Mouse (Mus musculus) CH12.LX (cell line): ENCODE data around the gene C130074G19Rik. TPM values are rescaled to one million over a fixed set of nuclear protein-coding genes. Genes with fewer than 3 reads are reported as not detected.

Experiments used
- DNase-seq: peaks from one replicate; pipeline ENCODE4 v3.0.0-alpha.2; 2013; ENCODE audit errors: extremely low read depth
- H3K27ac ChIP-seq: 2 replicates; pipeline ENCODE4 v1.5.1; 2012; ENCODE audit warnings: low read depth, mild to moderate bottlenecking, control low read depth, moderate library complexity; ENCODE audit not compliant: insufficient read depth
- H3K27me3 ChIP-seq: replicated peaks from 2 replicates; pipeline ENCODE3; 2012; ENCODE audit warnings: inconsistent platforms
- H3K36me3 ChIP-seq, 2 experiments: replicated peaks in 1 of 2; 2 replicates each; pipeline versions ENCODE3 to v1.6.1; 2012; ENCODE audit warnings: inconsistent platforms in 1 of 2, low read length in 1 of 2, mild to moderate bottlenecking in 1 of 2, mixed read lengths in 1 of 2, moderate library complexity in 1 of 2; ENCODE audit not compliant: control insufficient read depth in 1 of 2, insufficient read depth in 1 of 2
- H3K4me1 ChIP-seq, 2 experiments: 2 replicates each; pipeline ENCODE4 v1.6.1; 2012; ENCODE audit warnings: inconsistent platforms in 1 of 2, moderate library complexity in 1 of 2; ENCODE audit not compliant: insufficient read depth in 2 of 2, control insufficient read depth in 1 of 2
- H3K4me2 ChIP-seq: 2 replicates; pipeline ENCODE4 v1.6.1; 2012; ENCODE audit warnings: low read depth, mild to moderate bottlenecking, control low read depth; ENCODE audit not compliant: poor library complexity, insufficient read depth, severe bottlenecking
- H3K4me3 ChIP-seq, 3 experiments: fragments of 150-350 bp in 1 of 3; sonication (generic) in 1 of 3; replicated peaks in 1 of 3; 2 replicates each; pipeline versions ENCODE3 to v1.5.1; 2011 to 2012; ENCODE audit warnings: low read depth in 2 of 3, low read length in 2 of 3, mild to moderate bottlenecking in 2 of 3, moderate library complexity in 2 of 3, control low read depth in 1 of 3, improper control_type of control experiment in 1 of 3, inconsistent platforms in 1 of 3, mixed read lengths in 1 of 3; ENCODE audit not compliant: poor library complexity in 1 of 3
- H3K79me2 ChIP-seq: replicated peaks from 2 replicates; pipeline ENCODE4 v1.6.1; 2012; ENCODE audit warnings: mild to moderate bottlenecking, moderate library complexity; ENCODE audit not compliant: control insufficient read depth, poor library complexity, insufficient read depth, severe bottlenecking; ENCODE audit errors: extremely low read depth
- H3K9ac ChIP-seq: 2 replicates; pipeline ENCODE4 v1.6.1; 2012; ENCODE audit warnings: low read depth, mild to moderate bottlenecking, control low read depth, moderate library complexity; ENCODE audit not compliant: insufficient read depth
- H3K9me3 ChIP-seq: replicated peaks from 2 replicates; pipeline ENCODE3; 2012; ENCODE audit warnings: low read length, inconsistent platforms, mixed read lengths
- CHD1 ChIP-seq: IDR thresholded peaks from 2 replicates; pipeline ENCODE4 v1.6.1; 2012; ENCODE audit warnings: low read depth, low read length, improper control_type of control experiment, inconsistent platforms
- CTCF ChIP-seq, 2 experiments: IDR thresholded peaks in 1 of 2; conservative IDR thresholded peaks in 1 of 2; 2 replicates each; pipeline ENCODE4 v1.5.1; 2011 to 2012; ENCODE audit warnings: low read depth in 2 of 2, low read length in 2 of 2, improper control_type of control experiment in 1 of 2, inconsistent platforms in 1 of 2, mild to moderate bottlenecking in 1 of 2, moderate library complexity in 1 of 2
- EP300 ChIP-seq: IDR thresholded peaks from 2 replicates; pipeline ENCODE4 v1.6.1; 2011; ENCODE audit warnings: low read length, improper control_type of control experiment
- ETS1 ChIP-seq: conservative IDR thresholded peaks from 2 replicates; pipeline ENCODE4 v1.6.1; 2012; ENCODE audit warnings: low read depth, mild to moderate bottlenecking, inconsistent platforms, low read length, improper control_type of control experiment, moderate library complexity
- IRF4 ChIP-seq: IDR thresholded peaks from 2 replicates; pipeline ENCODE4 v1.6.1; 2014; ENCODE audit warnings: low read depth, mild to moderate bottlenecking, inconsistent platforms, low read length, improper control_type of control experiment
- JUN ChIP-seq: IDR thresholded peaks from 2 replicates; pipeline ENCODE4 v1.6.1; 2011; ENCODE audit warnings: low read depth, mild to moderate bottlenecking, low read length, improper control_type of control experiment, moderate library complexity; ENCODE audit not compliant: insufficient read depth
- JUND ChIP-seq: conservative IDR thresholded peaks from 2 replicates; pipeline ENCODE4 v1.6.1; 2011; ENCODE audit warnings: low read depth, low read length, improper control_type of control experiment
- KAT2A ChIP-seq: IDR thresholded peaks from 2 replicates; pipeline ENCODE4 v1.6.1; 2012; ENCODE audit warnings: low read length, improper control_type of control experiment, inconsistent platforms; ENCODE audit not compliant: insufficient replicate concordance
- MAX ChIP-seq: IDR thresholded peaks from 2 replicates; pipeline ENCODE4 v1.6.1; 2011; ENCODE audit warnings: low read length, improper control_type of control experiment
- MEF2A ChIP-seq: IDR thresholded peaks from 2 replicates; pipeline ENCODE4 v1.6.1; 2014; ENCODE audit warnings: low read depth, mild to moderate bottlenecking, inconsistent platforms, low read length, improper control_type of control experiment, borderline replicate concordance
- PAX5 ChIP-seq: IDR thresholded peaks from 2 replicates; pipeline ENCODE4 v1.6.1; 2012; ENCODE audit warnings: low read length, inconsistent platforms, mixed read lengths
- RAD21 ChIP-seq: IDR thresholded peaks from 2 replicates; pipeline ENCODE4 v1.6.1; 2011; ENCODE audit warnings: low read depth, mild to moderate bottlenecking, low read length, improper control_type of control experiment, moderate library complexity
- RCOR1 ChIP-seq: conservative IDR thresholded peaks from 2 replicates; pipeline ENCODE4 v1.6.1; 2012; ENCODE audit warnings: low read depth, mild to moderate bottlenecking, inconsistent platforms, low read length, improper control_type of control experiment
- SIN3A ChIP-seq: IDR thresholded peaks from 2 replicates; pipeline ENCODE4 v1.6.1; 2012; ENCODE audit warnings: low read length, improper control_type of control experiment, inconsistent platforms
- TCF12 ChIP-seq: IDR thresholded peaks from 2 replicates; pipeline ENCODE4 v1.6.1; 2014; ENCODE audit warnings: low read depth, mild to moderate bottlenecking, inconsistent platforms, low read length, improper control_type of control experiment
- USF2 ChIP-seq: conservative IDR thresholded peaks from 2 replicates; pipeline ENCODE4 v1.6.1; 2011; ENCODE audit warnings: low read depth, low read length, improper control_type of control experiment
- ZMIZ1 ChIP-seq: IDR thresholded peaks from 2 replicates; pipeline ENCODE4 v1.6.1; 2012; ENCODE audit warnings: low read depth, mild to moderate bottlenecking, inconsistent platforms, low read length, improper control_type of control experiment
- ZNF384 ChIP-seq: IDR thresholded peaks from 2 replicates; pipeline ENCODE4 v1.6.1; 2012; ENCODE audit warnings: low read depth, low read length, improper control_type of control experiment, inconsistent platforms
- dilution Hi-C: fragments of 300-500 bp; cut with MboI; formaldehyde crosslinking; loops from 2 replicates; pipeline ENCODE4 v1.14.3; 2020; ENCODE audit warnings: low sequenced_read_pairs; ENCODE audit not compliant: extremely low pct_unique_long_range_greater_than_20kb, extremely low pct_ligation_motif_present
- in situ Hi-C: fragments of 300-500 bp; cut with MboI; formaldehyde crosslinking; loops from 3 replicates; pipeline ENCODE4 v1.14.3; 2019; ENCODE audit warnings: low sequenced_read_pairs, low pct_ligation_motif_present, low pct_unique_long_range_greater_than_20kb, mixed read lengths
- polyA plus RNA-seq: library from polyadenylated mRNA; unstranded; fragments of >175 nt; gene quantifications from 2 replicates; pipeline ENCODE4 v1.2.1, GENCODE M21; 2012; ENCODE audit warnings: low read depth; ENCODE audit not compliant: insufficient read length
- total RNA-seq, 2 experiments: library from RNA; depleted of rRNA; stranded (reverse); fragments of 300-350 nt in 1 of 2; fragments of >200 nt in 1 of 2; gene quantifications; 2 replicates each; pipeline ENCODE4 v1.2.3; 2012 to 2014

The C130074G19Rik gene
- total and polyA plus RNA-seq, 3 experiments = not detected

DNA sequence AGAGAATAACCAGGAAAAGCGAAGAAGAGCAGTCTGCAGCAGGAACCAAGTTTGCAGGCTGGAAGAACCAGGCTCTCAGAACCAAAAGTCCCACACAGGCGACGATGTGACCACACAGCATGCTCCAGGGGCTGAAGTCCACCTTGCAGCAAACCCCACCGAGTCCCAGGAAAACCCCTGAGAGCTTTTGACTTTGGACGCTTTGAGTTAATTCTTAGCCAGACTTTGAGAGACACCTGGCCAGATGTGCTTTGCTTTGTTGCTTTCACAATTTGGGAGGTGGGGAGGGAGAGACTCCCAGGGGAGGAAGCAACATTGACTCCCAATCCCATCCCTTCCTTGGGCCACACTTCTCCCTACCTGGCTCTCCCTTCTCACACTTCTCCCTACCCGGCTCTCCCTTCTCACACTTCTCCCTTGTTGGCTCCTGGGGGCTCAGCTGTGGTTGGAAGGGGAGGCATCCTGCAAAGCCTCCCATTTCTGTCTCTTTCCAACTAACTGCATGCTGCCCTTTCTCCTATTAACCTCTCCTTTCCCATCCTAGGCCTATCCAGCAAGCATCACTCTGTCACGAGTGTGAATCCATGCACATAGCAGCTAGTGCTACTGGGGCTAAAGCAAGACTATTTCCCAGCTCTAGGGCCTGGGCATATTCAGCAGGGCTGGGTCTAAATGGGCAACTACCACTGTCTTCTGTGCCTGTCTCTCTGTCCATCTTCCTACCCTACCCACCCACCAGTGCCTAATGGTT lies 10.8 kb downstream of the C130074G19Rik start:
- no peak for TF ChIP-seq KAT2A
- no peak for TF ChIP-seq IRF4
- TF ChIP-seq MEF2A = no peak
- TF ChIP-seq, all 38 proteins: peak for 0
- Histone ChIP-seq H3K9me3 (no peaks in the 10 kb centered on the region), H3K36me3 (no peaks in the 10 kb centered on the region), H3K27ac (no peak overlapping the region), H3K79me2 (no peaks in the 10 kb centered on the region), H3K9ac (no peak overlapping the region), H3K4me1 (peaks cover 0 to 12% of the 10 kb centered on the region in 2 experiments; a peak in 2 of 4 replicates), H3K27me3 (peaks cover 2% of the 10 kb centered on the region), H3K4me2 (no peak overlapping the region), H3K4me3 (no peak overlapping the region)
- no peak for DNase-seq
- in situ Hi-C loops (no loop called here), dilution Hi-C loops (no loop called here)

DNA sequence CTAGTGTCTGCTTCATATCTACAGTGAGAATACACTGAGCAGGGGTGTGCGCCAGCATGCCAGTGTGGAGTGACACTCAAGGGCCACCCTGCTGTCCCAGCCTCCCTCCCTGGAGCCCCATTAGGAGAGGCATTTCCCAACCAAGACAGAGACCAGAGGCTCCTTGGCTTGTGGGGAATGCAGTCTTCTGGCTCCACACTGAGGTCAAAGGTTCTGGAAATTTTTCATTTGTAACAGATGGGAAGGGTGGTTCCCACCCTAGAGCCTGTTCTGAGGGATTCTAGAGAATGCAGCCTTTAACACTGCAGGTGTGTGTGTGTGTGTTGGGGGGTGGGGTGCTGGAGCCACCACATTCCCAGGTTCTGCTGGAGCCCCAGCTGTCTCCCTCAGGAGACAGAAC lies 11.5 kb downstream of the C130074G19Rik start:
- no peak overlapping the region for H3K4me2 ChIP-seq
- no peaks in the 10 kb centered on the region for H3K36me3 ChIP-seq
- peaks cover 0 to 12% of the 10 kb centered on the region in 2 experiments; a peak in 2 of 4 replicates for H3K4me1 ChIP-seq
- H3K27me3 ChIP-seq = peaks cover 2% of the 10 kb centered on the region
- no peak for DNase-seq
- no peaks in the 10 kb centered on the region for H3K9me3 ChIP-seq
- in situ Hi-C loops = no loop called here
- no peaks in the 10 kb centered on the region for H3K79me2 ChIP-seq
- no peak overlapping the region for H3K4me3 ChIP-seq
- TF ChIP-seq USF2 (no peak), ZMIZ1 (no peak), CHD1 (no peak), KAT2A (no peak), PAX5 (no peak), TCF12 (no peak), RCOR1 (no peak), EP300 (no peak), CTCF (conservative IDR thresholded peaks at IDR 0.05 in 1 of 2, IDR thresholded peaks at IDR 0.05 in 1 of 2; ENCODE audit: low read depth in 2 of 2, low read length in 2 of 2) (no peak), JUND (no peak), SIN3A (no peak), MEF2A (no peak), JUN (no peak), MAX (no peak), ZNF384 (no peak), RAD21 (no peak), ETS1 (no peak)
- dilution Hi-C loops = no loop called here
- H3K27ac ChIP-seq = no peak overlapping the region
- no peak overlapping the region for H3K9ac ChIP-seq
